Mouse (Mus musculus): ENCODE data around the gene Cadm2.

Gene Cadm2

DNA sequence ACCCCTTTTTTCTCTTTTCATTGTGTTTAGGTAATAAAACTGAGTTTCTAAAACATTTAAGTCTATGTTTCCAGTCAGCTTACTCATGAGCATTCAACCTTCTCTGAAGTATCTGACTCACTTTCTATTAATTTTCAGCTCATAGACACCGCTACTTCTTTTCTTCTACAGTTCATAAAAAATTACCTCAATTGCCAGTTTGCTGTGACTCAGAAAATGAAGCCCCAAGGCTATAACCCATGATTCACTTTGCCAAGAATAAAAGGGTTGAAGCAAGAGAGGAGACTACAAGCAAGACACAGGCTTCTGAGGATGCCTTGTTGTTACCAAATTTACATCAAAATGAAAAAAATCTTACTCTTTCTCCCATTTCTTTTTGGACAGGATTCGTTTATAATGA is 698.0 kb downstream of the Cadm2 start:
- DNase-seq, result no peak

DNA sequence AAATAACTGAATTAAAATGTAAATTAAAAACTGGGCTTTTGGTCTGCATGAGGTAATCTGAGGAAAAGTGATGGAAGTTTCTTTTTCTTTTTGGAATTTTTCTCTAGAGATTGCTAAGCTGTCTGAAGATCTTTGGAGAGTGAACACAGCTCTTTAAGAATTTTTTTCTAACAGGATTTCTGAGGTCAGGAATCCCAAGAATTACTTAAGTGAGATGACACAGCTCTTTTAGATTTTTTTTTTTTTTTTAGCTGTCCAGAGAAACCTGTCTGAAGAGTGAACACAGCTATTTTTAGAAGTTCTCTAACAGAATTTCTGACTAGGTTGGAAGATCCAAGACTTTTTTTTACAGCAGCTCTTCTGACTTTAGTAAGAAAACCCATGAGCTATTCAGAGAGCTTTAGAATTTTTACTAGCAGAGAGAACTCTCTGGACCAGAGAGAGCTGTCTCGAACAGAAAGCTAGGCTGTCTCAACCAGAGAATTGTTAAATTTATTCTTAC is 699.2 kb downstream of the Cadm2 start:
- no peak for DNase-seq

DNA sequence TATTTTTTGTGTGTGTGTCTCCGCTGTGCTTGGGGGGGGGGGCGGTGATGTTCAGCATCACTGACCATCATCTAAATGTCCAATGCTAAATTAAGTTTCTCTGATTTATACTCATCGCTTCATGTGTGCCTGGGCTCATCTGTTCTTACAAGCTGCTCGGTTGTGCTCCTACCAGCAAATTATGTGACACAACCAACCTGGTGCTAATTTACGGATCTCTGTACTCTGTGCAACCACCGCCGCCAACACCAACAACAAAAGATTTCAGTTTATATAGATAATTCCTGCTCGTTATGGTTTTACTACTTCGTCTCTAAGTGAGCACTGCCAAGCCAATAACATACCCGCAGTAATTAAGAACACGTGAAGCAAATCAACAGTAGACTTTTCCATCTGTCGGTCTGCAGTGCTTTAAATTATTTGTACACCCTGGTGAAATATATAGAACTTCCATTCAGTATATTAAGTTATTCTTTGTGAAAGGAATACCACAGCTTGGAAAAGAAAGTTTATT is 700.8 kb downstream of the Cadm2 start:
- no peak for DNase-seq

DNA sequence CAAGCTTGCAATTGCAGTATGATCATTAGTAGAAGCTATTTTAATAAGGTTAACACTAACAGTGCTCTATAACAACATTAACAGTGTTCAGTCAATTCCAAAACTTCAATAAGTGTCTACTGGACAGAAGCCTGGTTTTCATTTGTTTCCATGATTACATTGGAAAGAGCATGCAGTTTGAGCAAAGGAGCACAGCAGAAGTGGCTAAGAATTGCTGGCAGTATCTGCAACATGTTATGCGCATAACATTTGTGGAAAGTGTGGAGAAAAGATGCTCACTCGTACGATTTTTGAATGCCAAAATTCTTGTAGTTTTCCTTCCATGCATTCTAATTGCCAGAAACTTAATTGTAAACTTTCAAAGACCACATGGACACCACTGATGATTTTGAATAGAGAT is 718.9 kb downstream of the Cadm2 start:
- no peak for DNase-seq

DNA sequence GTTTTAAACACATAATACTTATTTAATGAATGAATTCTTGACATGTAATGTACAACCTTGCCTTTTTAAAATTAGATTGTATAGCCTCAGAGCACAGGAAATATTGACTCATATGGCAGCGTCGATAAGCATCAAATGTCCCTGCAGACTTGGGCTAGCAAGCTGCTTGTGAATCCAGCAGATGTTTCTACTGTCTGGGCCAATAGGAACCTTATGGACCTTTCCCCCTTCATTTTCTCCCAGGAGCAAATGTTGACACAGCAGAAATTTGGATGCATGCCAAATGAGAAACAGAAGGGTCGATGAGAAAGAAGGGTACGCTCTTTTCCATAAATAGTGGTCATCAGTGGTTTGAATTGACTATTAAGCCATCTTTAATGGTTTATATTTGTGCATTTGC is 720.0 kb downstream of the Cadm2 start:
- DNase-seq, result no peak

DNA sequence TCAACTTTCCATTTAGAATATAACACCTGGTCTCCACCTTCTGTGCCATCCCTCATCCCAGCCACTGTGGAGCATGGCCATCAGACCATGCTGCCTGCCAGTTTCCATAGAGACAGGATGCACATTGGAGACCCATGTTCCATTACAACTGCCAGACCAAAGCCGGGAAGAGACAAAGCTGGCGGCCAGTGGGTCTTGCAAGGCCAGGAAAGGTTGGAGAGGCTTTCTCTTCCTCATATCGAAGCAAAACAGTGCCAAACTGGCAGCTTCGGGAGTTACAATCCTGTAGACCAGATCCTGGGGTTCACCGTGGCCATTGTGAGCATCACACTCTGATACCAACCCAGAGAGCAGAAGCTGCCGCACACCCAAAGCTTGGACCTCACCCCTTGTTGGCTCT is 728.3 kb downstream of the Cadm2 start:
- DNase-seq, result no peak

DNA sequence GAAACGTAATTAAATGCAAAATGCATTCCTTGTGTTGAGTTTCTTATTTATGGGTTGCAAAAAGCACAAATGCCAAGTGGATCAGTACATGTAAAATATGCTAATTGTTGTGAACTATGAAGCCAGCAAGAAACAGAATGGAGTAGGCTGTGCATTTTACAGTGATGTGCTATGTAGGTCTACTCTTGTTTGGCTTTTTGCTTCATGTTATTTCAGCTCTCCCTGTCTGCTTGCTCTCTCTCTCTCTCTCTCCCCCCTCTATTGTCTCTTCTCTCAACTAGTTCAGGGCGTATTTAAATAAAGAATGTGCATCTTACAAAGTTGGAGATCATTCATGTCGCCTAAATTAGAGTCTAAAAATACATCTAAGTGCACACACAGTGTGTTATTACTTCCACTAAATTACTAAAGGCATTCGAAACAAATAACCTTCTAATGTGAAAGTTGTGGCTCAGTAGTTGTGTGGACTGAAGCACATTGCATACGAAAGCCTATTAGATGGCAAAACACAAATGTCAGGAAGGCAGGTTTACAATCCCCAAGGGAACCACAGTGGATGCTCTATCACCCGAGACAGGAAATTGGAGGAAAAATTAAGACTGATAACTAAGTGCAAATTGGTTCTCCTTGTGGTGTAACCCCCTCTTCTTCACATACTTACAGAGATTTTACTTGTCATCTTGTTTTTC is 729.0 kb downstream of the Cadm2 start:
- DNase-seq, result no peak

DNA sequence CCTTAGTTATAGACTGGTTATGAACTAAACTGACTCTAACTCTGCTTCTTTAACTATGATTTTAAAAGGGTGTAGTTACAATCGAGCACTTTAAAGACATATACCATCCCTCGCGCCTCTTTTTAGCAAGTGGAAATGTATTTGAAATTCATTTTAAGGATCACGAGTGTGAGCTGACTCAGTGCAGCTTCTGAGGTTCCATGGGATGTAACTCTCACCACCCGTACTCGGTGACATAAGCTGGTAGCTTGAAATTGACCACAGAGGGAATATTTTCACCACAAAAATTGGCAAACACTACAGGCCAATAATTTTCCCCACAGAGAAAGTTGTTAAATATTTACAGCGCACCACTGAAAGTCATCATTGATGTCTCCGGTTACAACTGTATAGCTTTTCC is 730.8 kb downstream of the Cadm2 start:
- no peak for DNase-seq

DNA sequence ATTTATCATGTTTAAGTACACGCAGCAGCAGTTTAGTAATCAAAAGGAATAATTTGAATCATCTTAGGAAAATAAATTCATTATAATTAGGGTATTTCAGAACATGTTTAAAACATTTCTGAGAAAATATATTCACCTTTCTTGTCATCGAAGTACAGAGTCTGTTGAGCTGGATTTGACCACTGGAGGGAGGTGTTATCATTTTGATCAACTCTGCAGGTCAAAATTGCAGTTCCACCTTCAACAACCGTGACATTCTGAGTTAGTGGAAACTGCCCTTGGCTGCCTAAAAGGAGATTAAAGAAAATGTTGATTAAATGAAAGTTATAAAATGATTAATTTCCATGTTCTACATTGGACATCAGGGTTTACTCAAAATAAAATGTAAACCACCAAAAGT is 738.1 kb downstream of the Cadm2 start:
- DNase-seq, result no peak

DNA sequence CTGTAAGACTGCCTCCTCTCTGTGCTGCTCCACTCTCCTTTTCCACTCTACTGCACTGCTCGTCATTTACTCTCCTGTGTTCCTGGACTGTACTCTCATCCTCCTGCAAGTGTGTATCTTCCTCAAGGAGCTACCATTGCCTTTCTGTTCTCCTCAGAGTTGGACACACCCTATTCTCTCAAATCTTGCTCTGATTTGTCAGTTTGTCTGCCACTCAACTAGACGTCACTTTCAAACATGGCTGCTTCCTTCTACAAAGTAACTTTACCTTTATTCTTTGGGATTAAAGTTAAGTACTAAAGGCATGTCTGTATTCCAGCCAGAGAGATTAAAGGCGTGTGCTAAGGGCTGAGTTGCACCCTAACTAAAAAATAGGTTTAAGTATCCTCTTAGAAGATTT is 749.5 kb downstream of the Cadm2 start:
- DNase-seq, result no peak

DNA sequence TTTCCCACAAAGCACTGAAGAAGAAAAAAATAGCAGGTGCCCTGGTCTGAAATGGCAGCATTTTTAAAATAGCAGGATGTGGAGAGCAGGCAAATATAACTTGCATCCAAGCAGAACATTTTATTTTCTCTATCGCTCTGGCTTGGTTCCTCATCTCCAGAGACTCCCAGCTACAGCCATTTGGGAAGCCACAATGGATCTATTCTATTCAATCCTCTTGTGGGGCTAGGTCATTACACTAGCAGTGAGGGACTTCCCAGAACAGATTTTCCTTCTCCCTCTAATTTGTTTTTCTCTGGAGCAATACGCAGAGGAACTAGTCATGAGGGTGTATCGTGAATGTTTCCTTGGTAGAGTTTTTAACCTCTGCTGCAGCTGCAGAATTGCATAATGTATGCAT is 769.7 kb downstream of the Cadm2 start:
- no peak for DNase-seq

DNA sequence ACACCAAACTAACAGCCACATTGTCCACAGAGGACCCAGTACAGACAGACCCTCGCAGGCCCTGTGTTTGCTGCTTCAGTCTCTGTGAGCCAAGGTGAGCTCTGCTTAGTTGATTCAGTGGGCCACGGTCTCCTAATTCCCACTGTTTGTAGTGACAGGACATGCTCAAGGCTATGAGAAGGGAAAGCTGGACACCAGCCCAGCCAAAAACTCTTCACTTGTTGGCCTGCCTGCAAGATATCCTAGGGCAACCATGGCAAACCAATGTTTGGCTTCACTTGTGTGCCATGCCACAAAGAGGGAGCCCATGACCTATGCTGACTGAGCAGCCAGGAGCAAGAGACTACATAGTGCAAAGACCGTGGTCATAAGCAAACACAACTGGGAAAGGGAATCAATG is 795.8 kb downstream of the Cadm2 start:
- DNase-seq, result no peak

DNA sequence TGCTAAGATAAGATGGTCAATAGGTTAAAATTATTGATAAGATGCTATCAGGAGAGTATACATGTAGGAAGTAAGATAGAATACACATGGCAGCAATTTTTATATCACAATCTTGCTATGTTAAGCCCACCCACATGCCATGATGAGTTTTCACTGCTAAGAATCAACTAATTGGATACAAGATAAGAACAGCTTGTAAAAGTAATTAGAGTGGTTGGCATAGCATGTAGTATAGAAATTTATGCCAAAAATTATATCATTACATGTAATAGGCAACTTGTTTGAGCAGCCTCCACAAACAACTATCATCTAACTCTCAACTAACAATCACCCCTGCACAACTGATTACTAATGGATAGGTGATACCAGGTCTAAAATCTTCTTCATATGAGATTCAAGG is 809.2 kb downstream of the Cadm2 start:
- DNase-seq, result no peak

DNA sequence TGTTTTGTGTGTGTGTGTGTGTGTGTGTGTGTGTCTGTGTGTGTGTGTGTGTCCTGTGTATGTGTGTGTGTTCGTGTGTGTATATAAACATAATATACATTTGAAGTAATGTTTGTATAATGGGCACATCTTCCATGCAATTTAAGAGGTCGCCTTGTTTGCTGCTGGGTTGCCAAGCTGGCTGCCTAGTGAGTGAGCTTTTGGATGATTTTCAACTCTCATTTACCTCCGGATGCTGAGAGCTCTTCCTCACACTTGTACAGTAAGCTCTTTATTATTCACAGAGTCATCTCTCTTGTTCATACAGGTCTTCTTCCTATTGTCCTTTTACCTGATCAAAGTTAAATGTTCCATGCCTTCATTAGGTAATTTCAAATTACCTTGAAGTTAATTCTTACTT is 822.5 kb downstream of the Cadm2 start:
- no peak for DNase-seq

DNA sequence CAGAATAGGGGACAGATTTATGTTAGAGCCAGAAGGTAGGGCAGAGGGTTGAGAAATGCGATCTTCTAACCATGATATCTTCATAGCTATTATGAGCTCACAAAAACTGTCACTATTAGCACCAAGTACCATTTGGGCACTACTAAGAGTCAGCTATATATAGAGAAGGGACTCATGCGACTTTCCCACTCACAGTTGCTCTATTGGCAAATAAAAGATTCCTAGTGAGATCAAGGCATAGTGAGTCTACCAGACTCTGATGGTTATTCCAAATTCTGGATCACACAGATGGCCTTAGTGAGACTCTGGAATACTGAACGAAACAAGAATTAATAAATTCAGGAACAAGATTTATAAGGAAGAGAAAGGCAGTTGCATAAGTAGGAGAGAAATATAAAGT is 827.6 kb downstream of the Cadm2 start:
- DNase-seq, result no peak

DNA sequence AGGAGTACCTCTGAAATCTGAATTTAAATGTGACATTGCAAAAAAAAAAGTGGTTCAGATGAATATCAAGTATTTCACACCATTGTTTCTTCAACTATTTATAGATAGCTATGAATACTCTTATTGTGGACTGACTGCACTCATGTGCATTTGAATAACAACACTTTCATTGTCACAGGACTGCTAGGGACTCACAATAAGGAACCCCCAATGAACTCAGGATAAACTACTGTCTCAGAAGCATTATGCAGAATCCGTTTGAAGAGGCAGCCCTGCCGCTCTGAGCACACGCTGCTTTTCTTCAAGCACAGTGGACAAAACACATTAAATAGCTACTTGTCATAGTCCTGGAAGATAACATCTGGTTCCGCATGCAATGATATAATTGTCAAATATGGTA is 848.8 kb downstream of the Cadm2 start:
- no peak for DNase-seq

DNA sequence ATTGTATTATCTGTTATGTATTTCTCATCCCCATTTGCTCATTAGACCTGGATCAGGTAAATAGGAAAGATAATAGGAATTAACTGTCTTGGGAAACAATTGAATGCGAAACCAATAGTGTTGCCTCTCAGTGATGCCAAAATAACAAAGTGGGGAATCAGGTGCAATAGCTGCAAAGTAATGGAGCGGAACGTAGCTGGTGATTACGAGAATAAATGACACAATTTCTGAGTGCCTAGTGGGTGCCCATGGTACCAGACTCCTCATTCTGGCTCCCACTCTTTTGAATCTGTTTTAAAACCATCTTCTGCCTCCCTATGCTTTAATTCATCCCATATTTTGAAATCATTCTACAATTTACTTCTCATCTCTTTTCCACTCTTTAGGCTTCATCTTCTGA is 851.2 kb downstream of the Cadm2 start:
- DNase-seq, result no peak

DNA sequence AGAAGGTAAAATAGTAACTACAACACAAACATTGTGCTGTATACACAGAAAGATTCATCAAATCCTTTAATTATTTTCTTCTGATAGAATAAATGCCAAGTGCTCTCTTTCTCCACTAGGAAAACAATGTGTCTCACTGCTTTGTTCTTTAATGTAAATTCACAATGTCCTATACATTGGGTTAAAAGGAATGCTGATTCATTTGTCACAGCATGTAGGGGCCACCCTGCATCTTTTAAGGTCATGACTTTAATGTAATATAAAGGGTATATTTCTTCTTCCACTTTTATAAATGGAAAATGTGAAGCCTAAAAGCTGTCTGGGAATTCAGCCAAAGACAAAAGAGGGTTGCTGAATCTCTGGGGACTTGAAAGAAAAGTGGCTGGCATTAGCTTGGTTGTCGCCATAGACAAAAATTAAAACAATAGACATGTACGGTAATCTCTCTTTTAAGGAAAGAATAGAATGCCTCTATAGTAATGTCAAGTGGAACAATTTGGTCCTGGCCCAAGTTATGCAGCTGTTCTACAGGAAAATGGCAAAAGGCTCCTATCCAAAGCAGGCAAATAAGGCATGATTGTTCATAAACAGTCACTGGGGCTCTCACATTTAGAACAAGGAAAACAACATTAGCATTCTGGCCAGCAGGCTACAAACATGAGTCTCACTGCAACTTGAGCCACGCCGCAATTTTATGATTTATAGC is 851.9 kb downstream of the Cadm2 start:
- no peak for DNase-seq

DNA sequence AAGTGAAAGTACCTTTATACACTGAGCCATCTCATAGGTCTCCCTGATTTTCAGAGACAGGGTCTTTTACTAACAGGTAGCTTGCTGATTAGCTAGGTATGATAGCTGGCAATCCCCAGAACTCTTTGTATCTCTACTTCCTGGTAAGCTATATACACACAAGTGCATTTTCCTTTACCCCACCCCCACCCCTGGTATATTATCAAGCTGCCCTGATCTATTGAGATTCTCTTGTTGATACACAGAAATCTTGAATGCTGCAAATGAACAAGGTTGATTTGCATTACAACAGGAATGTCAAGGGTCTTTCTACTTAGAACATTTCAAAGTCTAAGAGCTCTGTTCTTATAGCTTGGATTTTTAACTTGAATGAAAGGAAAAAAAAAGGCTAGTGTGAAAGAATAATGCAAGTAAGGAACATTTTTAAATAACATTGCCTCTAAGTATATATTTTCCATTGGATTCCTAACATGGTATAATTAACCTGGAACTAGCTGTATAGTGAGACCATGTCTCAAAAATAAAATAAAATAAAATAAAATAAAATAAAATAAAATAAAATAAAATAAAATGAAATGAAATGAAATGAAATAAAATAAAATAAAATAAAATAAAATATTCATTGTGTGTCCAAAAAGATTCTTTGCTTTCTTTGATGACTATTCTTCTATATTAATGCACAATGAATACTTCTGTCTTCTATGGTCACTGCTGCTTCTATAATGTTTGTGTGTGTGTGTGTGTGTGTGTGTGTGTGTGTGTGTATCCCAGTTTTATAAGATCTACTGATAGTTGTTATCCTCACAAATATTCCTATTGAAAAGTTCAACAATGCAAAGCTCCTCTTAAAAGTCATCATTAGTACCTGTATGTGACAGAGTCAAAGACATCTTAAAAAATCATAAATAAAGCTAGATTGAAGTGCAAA is 858.9 kb downstream of the Cadm2 start:
- no peak for DNase-seq

DNA sequence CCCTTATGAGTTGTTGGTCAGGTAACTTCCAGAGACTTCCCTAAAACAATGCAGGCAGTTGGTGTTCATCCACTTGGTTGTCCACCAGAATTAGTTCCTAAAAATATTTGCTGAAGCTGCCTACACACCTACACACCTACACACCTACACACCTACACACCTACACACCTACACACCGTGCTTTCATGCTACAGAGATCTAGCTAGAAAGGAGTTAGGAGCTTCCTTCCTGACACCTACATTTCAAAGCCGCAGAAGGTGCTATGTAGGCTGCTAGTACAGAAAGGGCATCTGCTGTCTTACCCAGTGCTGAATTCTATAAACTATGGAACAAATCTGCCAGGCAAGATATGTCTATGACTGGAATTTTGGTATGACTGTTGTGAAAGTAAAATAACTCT is 872.2 kb downstream of the Cadm2 start:
- DNase-seq, result no peak

DNA sequence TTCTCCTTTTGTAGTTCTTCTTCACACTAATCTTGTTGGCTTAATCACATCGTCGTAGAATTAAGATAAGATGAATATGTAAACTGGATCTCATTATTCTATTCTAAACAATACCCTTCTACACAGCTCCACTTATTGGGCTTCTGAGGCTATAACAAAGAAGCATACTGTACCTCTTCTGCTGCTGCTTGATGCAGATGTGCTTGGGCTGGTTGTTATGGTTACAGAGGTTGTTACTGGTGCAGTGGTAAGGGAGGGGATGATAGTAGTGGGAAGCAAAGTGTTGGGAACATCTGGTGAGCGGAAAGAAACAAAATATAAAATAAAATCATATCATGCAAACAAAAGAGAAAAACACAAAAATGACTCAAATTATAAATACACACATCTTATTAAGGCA is 889.5 kb downstream of the Cadm2 start:
- no peak for DNase-seq

DNA sequence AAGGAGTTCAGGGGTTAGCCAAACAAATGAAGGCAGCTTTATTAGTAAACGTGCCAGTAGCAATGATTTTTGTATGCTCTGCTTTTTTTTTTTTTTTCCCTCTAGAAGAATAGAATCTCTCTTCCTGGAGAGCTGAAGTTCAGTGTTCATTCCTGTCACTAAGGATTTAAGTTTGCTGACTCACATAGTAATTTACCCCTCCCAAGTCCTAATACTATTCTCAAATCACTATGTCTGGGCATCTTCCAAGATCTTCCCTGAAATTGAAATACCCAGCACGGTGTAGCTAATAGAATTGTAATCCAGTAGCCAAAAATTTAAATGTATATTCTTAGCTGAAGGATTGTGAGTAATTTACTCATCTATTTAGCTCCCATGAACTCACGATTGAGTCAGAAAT is 914.2 kb downstream of the Cadm2 start:
- no peak for DNase-seq

DNA sequence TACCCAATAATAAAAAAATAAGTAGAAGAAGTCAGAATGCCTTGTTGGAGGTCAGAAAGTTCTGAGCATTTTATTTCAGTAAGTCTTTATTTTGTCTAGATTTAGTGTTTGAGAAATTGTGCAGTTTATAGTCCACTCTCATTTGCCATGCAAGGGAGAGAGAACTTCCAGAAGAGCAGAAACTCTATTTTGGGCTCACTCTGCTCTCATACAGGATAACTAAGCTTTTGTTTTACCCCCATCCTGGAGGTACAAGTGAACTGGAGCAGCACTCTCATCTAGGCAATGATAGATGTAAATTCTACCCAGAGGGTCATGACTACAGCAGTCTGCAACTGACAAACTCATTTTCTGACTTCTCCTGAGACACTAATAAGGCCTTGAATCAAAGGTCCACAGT is 925.9 kb downstream of the Cadm2 start:
- DNase-seq, result no peak

DNA sequence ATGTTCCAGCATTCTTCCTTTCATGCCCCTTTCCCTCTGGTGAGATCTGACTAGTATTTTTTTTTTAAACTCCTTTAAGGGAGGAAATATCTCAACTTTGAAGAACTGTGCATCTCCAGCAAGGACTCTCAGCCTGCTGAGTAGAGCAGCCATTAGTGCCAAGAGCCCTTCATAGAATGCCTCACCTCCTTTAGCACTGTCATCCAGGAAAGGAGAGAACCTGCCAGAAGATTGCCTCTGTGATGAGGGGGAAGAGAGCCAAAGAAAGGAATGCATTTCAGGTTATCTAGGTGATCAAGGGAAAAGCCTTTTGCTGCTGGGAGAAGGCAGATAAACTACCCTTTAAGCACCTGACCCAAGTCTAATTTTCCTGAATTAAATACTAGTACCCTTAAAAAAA is 943.5 kb downstream of the Cadm2 start:
- no peak for DNase-seq

Data from heart, adult 11 months (tissue).